Mouse (Mus musculus) lung, postnatal 0 days (tissue): ENCODE measurements around the gene Plac1.

Experiments
- CTCF ChIP-seq: IDR thresholded peaks from 2 replicates; pipeline ENCODE4 v1.5.1; 2016; ENCODE audit warnings: antibody characterized with exemption, mild to moderate bottlenecking
- EP300 ChIP-seq: IDR thresholded peaks from 2 replicates; pipeline ENCODE4 v1.6.1; 2016; ENCODE audit warnings: antibody characterized with exemption, mild to moderate bottlenecking, control low read depth

- TF ChIP-seq EP300, result no peak
- TF ChIP-seq CTCF, result no peak
These were observed 193.9 kb downstream of the Plac1 start for GRCm38 (mm10) chrX:53046033-53046432.
